In the genomic region with DNA sequence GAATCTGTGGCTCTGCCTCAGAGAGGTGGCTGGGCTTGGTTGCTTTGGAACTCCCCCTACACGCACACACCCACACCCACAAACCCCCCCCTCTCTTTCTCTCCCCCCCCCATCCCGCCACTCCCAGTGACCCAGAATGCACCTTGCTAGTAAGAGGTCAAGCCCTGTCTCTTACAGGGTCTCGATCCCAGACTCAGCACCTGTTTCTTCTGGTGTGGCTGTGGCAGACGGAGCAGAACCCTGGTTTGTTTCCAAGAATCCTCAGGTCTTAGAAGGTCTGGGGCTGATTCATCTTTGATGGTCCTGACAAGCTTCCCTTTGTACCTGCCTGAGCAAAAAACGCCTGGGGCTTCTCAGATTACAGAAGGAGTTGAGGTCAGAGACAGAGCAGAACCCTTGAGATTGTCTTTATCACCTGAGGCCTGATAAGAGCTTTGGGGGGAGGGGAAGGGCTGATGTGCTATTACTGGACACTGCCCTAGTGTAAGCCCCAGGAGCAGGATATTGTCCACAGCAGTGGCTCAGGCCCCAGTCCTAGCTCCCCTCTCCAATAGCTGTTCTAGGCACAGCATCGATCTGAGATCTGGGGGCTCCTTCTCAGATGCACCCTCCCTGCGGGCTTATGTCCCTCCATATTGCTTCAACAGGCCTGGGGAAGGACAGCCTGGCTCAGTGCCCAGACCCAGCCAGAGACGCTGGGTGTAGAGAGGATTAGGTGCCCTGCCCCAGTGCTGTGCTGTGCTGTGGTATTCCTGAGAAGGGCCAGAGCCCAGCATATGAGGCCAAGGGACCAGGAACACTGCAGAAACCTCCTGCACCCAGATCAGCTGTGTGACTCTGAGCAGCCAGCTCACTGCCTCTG, we compare ENCODE assay signal across 11 mouse cellular contexts. TPM values are rescaled to one million over a fixed set of nuclear protein-coding genes. Genes with fewer than 3 reads are reported as not detected.
A peak's percentile ranks its signal among the peaks of the same experiment; 100 is the strongest.
DNase-seq lines count a peak whose midpoint lies in the region; ATAC-seq and TF ChIP-seq lines count a peak whose summit lies in the region.
"Had no signal": no experiment of that assay in that cellular context is flagged by ENCODE, and none has a peak within 500 bp of the region (broad histone marks: within the 10 kb centered on the region; RNA-seq: fewer than 3 reads in every experiment).

No protein-coding gene starts in this region.

- TF ChIP-seq CTCF in lung, embryonic 14.5 days (IDR thresholded peaks at IDR 0.05; ENCODE audit: low read depth) = no peak
- TF ChIP-seq CTCF in forebrain, postnatal 0 days (IDR thresholded peaks at IDR 0.05; ENCODE audit: low read depth) = no peak
- no peak for TF ChIP-seq CTCF in cerebellum, adult 2 months (IDR thresholded peaks at IDR 0.05; ENCODE audit: borderline replicate concordance, insufficient read depth, low read depth, low read length)

- peaks cover 26% of the 10 kb centered on the region for H3K4me1 ChIP-seq in lung, embryonic 14.5 days (ENCODE audit: insufficient read depth)
- H3K4me1 ChIP-seq in forebrain, postnatal 0 days (ENCODE audit: insufficient read depth) = peaks cover 7% of the 10 kb centered on the region; the same call in 1 of the 2 replicates
- no peaks in the 10 kb centered on the region; the same call in 1 of the 2 replicates for H3K4me1 ChIP-seq in cerebellum, adult 2 months (ENCODE audit: control insufficient read depth, insufficient read depth, low read length)

- no peak overlapping the region for H3K4me3 ChIP-seq in lung, embryonic 14.5 days (ENCODE audit: low read depth, low read length)
- no peak overlapping the region for H3K4me3 ChIP-seq in forebrain, postnatal 0 days (ENCODE audit: low read depth, low read length)
- H3K4me3 ChIP-seq in cerebellum, adult 2 months (replicated peaks; ENCODE audit: insufficient read depth, low read depth, low read length) = no peak overlapping the region

- H3K4me2 ChIP-seq in lung, embryonic 14.5 days = no peak overlapping the region
- H3K4me2 ChIP-seq in forebrain, postnatal 0 days (ENCODE audit: low read depth) = no peak overlapping the region

- H3K27ac ChIP-seq in lung, embryonic 14.5 days (ENCODE audit: low read depth) = peak overlapping the region; percentile 75
- H3K27ac ChIP-seq in forebrain, postnatal 0 days (ENCODE audit: low read depth, low read length) = no peak overlapping the region
- H3K27ac ChIP-seq in cerebellum, adult 2 months (ENCODE audit: insufficient read depth, low read length) = no peak overlapping the region

- H3K9me3 ChIP-seq in lung, embryonic 14.5 days (ENCODE audit: low read depth, low read length) = no peaks in the 10 kb centered on the region; the same call in 1 of the 2 replicates
- no peaks in the 10 kb centered on the region for H3K9me3 ChIP-seq in forebrain, postnatal 0 days (ENCODE audit: low read length)

- WGBS in lung, embryonic 14.5 days = 12% methylated on average over 8 of the region's 8 CpGs
- 45% methylated on average over 8 of the region's 8 CpGs for WGBS in forebrain, postnatal 0 days
- 46% methylated on average over 8 of the region's 8 CpGs for WGBS in cerebellum, adult 2 months

- no peak for TF ChIP-seq POLR2A in cerebellum, adult 2 months (IDR thresholded peaks at IDR 0.05; ENCODE audit: borderline replicate concordance, insufficient read depth, low read length)

- H3K27me3 ChIP-seq in lung, embryonic 14.5 days (ENCODE audit: insufficient read depth, low read length) = 0 out of 2 replicates have a peak, but pooled peaks cover 2% of the 10 kb centered on the region
- H3K27me3 ChIP-seq in forebrain, postnatal 0 days (ENCODE audit: insufficient read depth, low read length) = no peaks in the 10 kb centered on the region
- H3K27me3 ChIP-seq in cerebellum, adult 2 months (ENCODE audit: control insufficient read depth, insufficient read depth, low read length) = no peaks in the 10 kb centered on the region

- peak; percentile 53 for ATAC-seq in lung, embryonic 14.5 days (ENCODE audit: insufficient read depth)
- ATAC-seq in forebrain, postnatal 0 days = peak; percentile 23; the same call in 1 of the 2 replicates
- 0 out of 2 replicates have a peak, but pooled peaks have one; percentile 11 for ATAC-seq in megakaryocyte progenitor cell, adult 5-6 weeks (replicated peaks; ENCODE audit: poor library complexity)

- H3K9ac ChIP-seq in lung, embryonic 14.5 days = no peak overlapping the region
- no peak overlapping the region for H3K9ac ChIP-seq in forebrain, postnatal 0 days

- DNase-seq in embryo, embryonic 10 days (ENCODE audit: low spot score) = peak; percentile 20
- DNase-seq in embryo, embryonic 10.5 days (ENCODE audit: low spot score) = no peak
- DNase-seq in lung, embryonic 14.5 days = peak; percentile 43
- DNase-seq in lung, postnatal 25 days (ENCODE audit: low spot score) = no peak
- DNase-seq in forebrain, postnatal 0 days = no peak
- no peak for DNase-seq in thymus, postnatal 36 days
- DNase-seq in cerebellum, adult 2 months = no peak
- DNase-seq: cerebellum, adult 11 months; kidney, adult 9 months had no signal

- no peaks in the 10 kb centered on the region for H3K36me3 ChIP-seq in lung, embryonic 14.5 days (ENCODE audit: insufficient read depth)
- H3K36me3 ChIP-seq in forebrain, postnatal 0 days (ENCODE audit: insufficient read depth) = no peaks in the 10 kb centered on the region

RNA-seq across cellular contexts. Expression of a gene that starts 6.7 kb away (rescaled TPM):
- polyA plus RNA-seq in lung, embryonic 14.5 days (2014; fragmentation: Nextera tagmentation; extraction: Ambion mirVana) = 22.5 and 25.6 TPM in 2 replicates
- 32.4 and 40.3 TPM in 2 replicates for total RNA-seq in forebrain, postnatal 0 days (2014; rRNA removed)
- polyA plus RNA-seq in forebrain, postnatal 0 days (2015; fragmentation: Nextera tagmentation; extraction: Ambion mirVana) = 10.7 and 13.9 TPM in 2 replicates
- total RNA-seq in megakaryocyte progenitor cell, adult 5-6 weeks (2015) = 0.17 and 0.42 TPM in 2 replicates
- total RNA-seq in megakaryocyte progenitor cell, adult 5-6 weeks (2017) = 0.03 and 0.04 TPM in 2 replicates
- 10.6 and 12.1 TPM in 2 replicates for polyA plus RNA-seq in cerebellum, adult 2 months (2012; rRNA removed)

RNA-seq across cellular contexts. Expression of a gene that starts 26.7 kb away (rescaled TPM):
- 32.1 and 34.0 TPM in 2 replicates for polyA plus RNA-seq in lung, embryonic 14.5 days (2014; fragmentation: Nextera tagmentation; extraction: Ambion mirVana)
- total RNA-seq in forebrain, postnatal 0 days (2014; rRNA removed) = 30.8 and 66.0 TPM in 2 replicates
- 34.9 and 38.6 TPM in 2 replicates for polyA plus RNA-seq in forebrain, postnatal 0 days (2015; fragmentation: Nextera tagmentation; extraction: Ambion mirVana)
- total RNA-seq in megakaryocyte progenitor cell, adult 5-6 weeks (2015) = 27.6 and 28.0 TPM in 2 replicates
- 27.3 and 31.9 TPM in 2 replicates for total RNA-seq in megakaryocyte progenitor cell, adult 5-6 weeks (2017)
- polyA plus RNA-seq in cerebellum, adult 2 months (2012; rRNA removed) = 12.4 and 14.2 TPM in 2 replicates

RNA-seq across cellular contexts. Expression of a gene that starts 27.0 kb away (rescaled TPM):
- polyA plus RNA-seq in lung, embryonic 14.5 days (2014; fragmentation: Nextera tagmentation; extraction: Ambion mirVana) = 9.2 and 10.9 TPM in 2 replicates
- total RNA-seq in forebrain, postnatal 0 days (2014; rRNA removed) = 11.8 and 15.7 TPM in 2 replicates
- polyA plus RNA-seq in forebrain, postnatal 0 days (2015; fragmentation: Nextera tagmentation; extraction: Ambion mirVana) = 10.7 and 13.4 TPM in 2 replicates
- total RNA-seq in megakaryocyte progenitor cell, adult 5-6 weeks (2015) = 5.5 and 6.1 TPM in 2 replicates
- 2.1 and 2.6 TPM in 2 replicates for total RNA-seq in megakaryocyte progenitor cell, adult 5-6 weeks (2017)
- polyA plus RNA-seq in cerebellum, adult 2 months (2012; rRNA removed) = 11.0 and 11.6 TPM in 2 replicates

RNA-seq across cellular contexts. Expression of a gene that starts 48.4 kb away (rescaled TPM):
- polyA plus RNA-seq in lung, embryonic 14.5 days (2014; fragmentation: Nextera tagmentation; extraction: Ambion mirVana) = 0.37 and 0.53 TPM in 2 replicates
- 1.2 and 1.3 TPM in 2 replicates for total RNA-seq in forebrain, postnatal 0 days (2014; rRNA removed)
- 0.86 and 1.8 TPM in 2 replicates for polyA plus RNA-seq in forebrain, postnatal 0 days (2015; fragmentation: Nextera tagmentation; extraction: Ambion mirVana)
- not detected in 2 replicates for total RNA-seq in megakaryocyte progenitor cell, adult 5-6 weeks (2015)
- total RNA-seq in megakaryocyte progenitor cell, adult 5-6 weeks (2017) = 0.68 TPM in 1 of 2 replicates, not detected in the other
- 0.18 and 0.89 TPM in 2 replicates for polyA plus RNA-seq in cerebellum, adult 2 months (2012; rRNA removed)

RNA-seq across cellular contexts. Expression of a gene that starts 52.4 kb away (rescaled TPM):
- 0.28 and 0.69 TPM in 2 replicates for polyA plus RNA-seq in lung, embryonic 14.5 days (2014; fragmentation: Nextera tagmentation; extraction: Ambion mirVana)
- 0.33 and 0.85 TPM in 2 replicates for total RNA-seq in forebrain, postnatal 0 days (2014; rRNA removed)
- polyA plus RNA-seq in forebrain, postnatal 0 days (2015; fragmentation: Nextera tagmentation; extraction: Ambion mirVana) = 0.47 and 1.2 TPM in 2 replicates
- 6.3 and 9.3 TPM in 2 replicates for total RNA-seq in megakaryocyte progenitor cell, adult 5-6 weeks (2015)
- total RNA-seq in megakaryocyte progenitor cell, adult 5-6 weeks (2017) = 2.8 and 3.0 TPM in 2 replicates
- polyA plus RNA-seq in cerebellum, adult 2 months (2012; rRNA removed) = 0.41 and 0.54 TPM in 2 replicates
- polyA plus RNA-seq: limb, embryonic 11.5 days had no signal

Comparison
In these comparisons a context has a peak if more than half of its experiments do, and no peak if none do; other contexts are left out.
1. DNase-seq: peak in embryo, embryonic 10 days (single experiment) and lung, embryonic 14.5 days (single experiment); none in embryo, embryonic 10.5 days (single experiment), lung, postnatal 25 days (single experiment), forebrain, postnatal 0 days (single experiment), thymus, postnatal 36 days (0 of 2) and cerebellum, adult 2 months (0 of 2).
2. Peak in every context shown above with its lines, with median percentiles within 50 percentile points of each other: ATAC-seq.